Mouse (Mus musculus): ENCODE results near the gene 4921507P07Rik. TPM values are rescaled to one million over a fixed set of nuclear protein-coding genes. Genes with fewer than 3 reads are reported as not detected.
"Not testable (repeated sequence)": the region's sequence is repeated elsewhere in the genome, so short reads cannot be mapped to it uniquely, and the experiment has no call there.

Gene 4921507P07Rik
- total RNA-seq (2021): under 1 TPM; 0.31 to 0.69 TPM
- long read RNA-seq, experiment 1, partial matches to known transcripts: 0 of 1 reads
- long read RNA-seq, experiment 1, other reads (novel, unspliced or antisense): 1 of 1 reads
- long read RNA-seq, experiment 2, partial matches to known transcripts: 0 of 2 reads
- long read RNA-seq, experiment 2, other reads (novel, unspliced or antisense): 0 of 2 reads

DNA sequence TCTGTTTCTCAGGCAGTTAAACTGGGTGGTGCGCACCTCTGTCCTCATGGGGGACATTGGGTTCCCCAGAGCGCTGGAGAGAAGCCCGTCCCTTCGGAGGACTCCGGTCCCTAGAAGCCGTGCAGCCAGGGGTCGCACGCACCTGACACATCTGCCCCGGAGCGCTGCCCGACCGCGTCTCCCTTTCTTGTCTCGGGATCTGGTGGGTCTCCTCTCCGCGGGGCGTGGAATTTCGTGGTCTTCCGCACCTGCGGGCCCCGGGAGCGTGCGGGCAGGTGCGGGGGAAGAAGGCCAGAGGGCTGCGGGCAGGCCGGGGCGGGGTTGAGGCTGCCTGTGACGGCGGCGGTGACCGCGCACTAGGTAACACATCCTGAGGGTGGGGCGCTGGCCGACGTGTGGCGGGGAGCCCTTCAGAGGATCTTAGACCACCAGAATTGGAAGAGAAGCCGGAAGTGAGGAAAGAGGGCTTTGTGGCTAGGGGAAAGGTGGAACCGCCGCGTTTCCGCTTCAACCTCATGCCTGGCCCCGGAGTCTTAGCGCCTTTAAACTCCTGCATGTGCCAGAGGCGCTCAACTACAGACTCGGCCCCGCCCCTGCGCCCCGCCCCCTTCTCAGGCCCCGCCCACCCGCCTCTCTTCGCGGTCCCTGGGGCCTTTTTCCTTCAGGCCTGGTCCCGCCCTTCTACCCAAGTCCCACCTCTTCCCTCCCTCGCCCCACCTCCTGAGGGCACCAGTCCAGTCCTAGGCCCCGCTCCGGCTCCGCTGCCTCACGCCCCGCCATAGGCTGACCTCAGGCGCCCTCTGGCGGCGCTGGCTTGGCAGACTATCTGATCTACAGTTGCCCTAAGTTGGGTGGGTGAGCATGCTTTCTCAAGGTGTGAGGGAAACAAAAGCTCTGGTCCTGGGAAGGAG is at the start of gene 4921507P07Rik:
TSS of gene 4921507P07Rik (minus strand) at position 332 of the 911 bp plus-strand sequence.
- H3K27ac ChIP-seq: peak within 1 kb of the TSS; percentile 87

DNA sequence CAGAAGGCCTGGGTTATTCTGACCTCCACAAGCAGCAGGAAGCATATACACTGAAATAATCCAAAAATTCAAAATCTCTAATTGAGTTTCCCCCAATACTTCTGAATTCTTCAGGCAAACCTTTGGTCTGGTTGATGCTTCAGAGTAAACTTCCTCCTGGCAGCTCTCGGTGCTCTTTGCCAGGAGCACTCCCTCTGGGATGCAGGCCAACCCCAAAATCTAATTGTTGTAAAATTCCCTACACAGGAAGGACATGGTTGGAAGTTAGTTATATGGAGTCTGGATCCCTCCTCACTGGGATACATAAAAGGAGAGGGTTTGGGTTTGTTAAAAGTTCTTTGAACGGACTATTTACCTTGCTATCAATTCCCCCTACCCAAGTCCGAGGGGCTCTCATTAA is 48.3 kb upstream of the 4921507P07Rik start:
- no peak overlapping the region for H3K4me3 ChIP-seq
- DNase-seq: no peak
- intact Hi-C loops (cut with DNase I): no loop called here
- no peak for TF ChIP-seq CTCF (IDR thresholded peaks at IDR 0.05)
- no peak overlapping the region for H3K27ac ChIP-seq

More for the DNA sequence above, at the start of gene 4921507P07Rik:
- peak; percentile 98 for DNase-seq
- peak; percentile 79 for TF ChIP-seq CTCF (IDR thresholded peaks at IDR 0.05)
- intact Hi-C loops (cut with DNase I): no loop called here
- H3K4me3 ChIP-seq: peak within 1 kb of the TSS; percentile 84

DNA sequence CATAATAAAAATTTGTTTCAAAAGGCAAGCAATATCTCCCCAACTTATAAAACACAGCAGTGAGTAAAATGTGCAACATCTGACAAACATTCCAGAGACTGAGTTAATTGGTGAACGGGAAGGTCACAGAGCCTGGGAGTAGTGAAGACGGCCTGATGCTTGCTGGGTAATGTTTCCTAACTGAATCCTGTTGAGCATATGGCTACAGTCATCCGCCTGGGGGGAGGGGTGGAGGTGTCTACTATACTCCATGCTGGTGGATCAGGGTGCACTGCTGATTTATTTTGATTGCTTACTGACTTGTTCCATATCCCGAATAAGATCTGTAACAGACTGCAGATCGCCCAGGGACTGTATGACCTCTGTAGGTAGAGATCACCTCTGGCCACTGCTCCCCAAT is 45.5 kb upstream of the 4921507P07Rik start:
- intact Hi-C loops (cut with DNase I): no loop called here
- Histone ChIP-seq H3K4me3 (no peak overlapping the region), H3K27ac (no peak overlapping the region)
- DNase-seq: no peak
- no peak for TF ChIP-seq CTCF (IDR thresholded peaks at IDR 0.05)

- intact Hi-C loops (cut with DNase I): no loop called here
- H3K27ac ChIP-seq: no peak overlapping the region
- peak; percentile 58 for TF ChIP-seq CTCF (IDR thresholded peaks at IDR 0.05)
- no peak for DNase-seq
- H3K4me3 ChIP-seq: no peak overlapping the region
Observed at GRCm38 (mm10) chr6:50640377-50640776, 43.9 kb upstream of the 4921507P07Rik start.

GRCm38 (mm10) chr6:50639656-50640055 is 43.2 kb upstream of the 4921507P07Rik start:
- H3K27ac ChIP-seq: no peak overlapping the region
- peak; percentile 34 for DNase-seq
- intact Hi-C loops (cut with DNase I): no loop called here
- no peak overlapping the region for H3K4me3 ChIP-seq
- TF ChIP-seq CTCF (IDR thresholded peaks at IDR 0.05): no peak

GRCm38 (mm10) chr6:50626170-50626569 is 29.7 kb upstream of the 4921507P07Rik start:
- DNase-seq; intact Hi-C loops (cut with DNase I); H3K4me3 ChIP-seq; H3K27ac ChIP-seq: not testable (repeated sequence)
- peak; percentile 34 for TF ChIP-seq CTCF (IDR thresholded peaks at IDR 0.05)

DNA sequence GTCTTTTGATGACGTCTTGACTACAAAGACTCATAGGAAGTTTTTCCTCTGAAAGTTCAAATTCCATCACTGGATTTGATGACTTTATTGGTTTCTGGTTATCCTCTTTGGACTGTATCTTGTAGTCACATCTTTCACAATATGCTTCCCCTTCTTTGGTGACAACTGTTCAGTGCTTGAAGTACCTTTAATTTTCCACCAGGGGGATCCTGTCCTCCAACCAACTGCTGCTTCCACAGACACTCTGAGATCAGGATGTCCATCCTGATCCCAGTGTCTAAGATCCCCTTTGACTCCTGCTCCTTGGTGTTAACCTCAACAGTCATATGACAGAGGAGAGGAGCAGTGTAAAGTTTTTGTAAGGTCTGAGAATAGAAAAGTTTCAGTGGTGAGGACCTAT is 21.8 kb upstream of the 4921507P07Rik start:
- H3K4me3 ChIP-seq; H3K27ac ChIP-seq; DNase-seq; intact Hi-C loops (cut with DNase I): not testable (repeated sequence)
- peak; percentile 21; the same call in 1 of the 2 replicates for TF ChIP-seq CTCF (IDR thresholded peaks at IDR 0.05)

DNA sequence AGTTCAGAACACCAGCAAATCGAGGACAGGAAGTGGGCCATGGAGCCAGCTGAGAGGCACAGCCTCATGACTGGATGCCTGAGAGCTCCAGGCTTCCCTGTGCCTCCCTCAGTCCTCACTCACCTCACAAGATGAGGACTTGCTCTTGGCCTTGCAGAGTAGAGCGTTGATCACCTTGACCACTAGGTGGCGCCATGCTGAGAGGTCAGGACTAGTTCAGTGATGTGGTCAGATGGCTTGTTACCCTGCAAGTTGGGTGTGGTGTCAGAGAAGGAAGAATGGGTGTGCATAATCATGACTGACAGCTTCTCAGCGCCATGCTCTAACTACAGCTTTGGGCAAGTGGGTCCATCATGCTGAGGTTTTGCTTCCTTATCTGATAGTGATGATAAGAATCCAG is 5.2 kb upstream of the 4921507P07Rik start:
- peak; percentile 58 for TF ChIP-seq CTCF (IDR thresholded peaks at IDR 0.05)
- intact Hi-C loops (cut with DNase I): no loop called here
- Histone ChIP-seq H3K27ac (no peak overlapping the region), H3K4me3 (no peak overlapping the region)
- DNase-seq: peak; percentile 29

DNA sequence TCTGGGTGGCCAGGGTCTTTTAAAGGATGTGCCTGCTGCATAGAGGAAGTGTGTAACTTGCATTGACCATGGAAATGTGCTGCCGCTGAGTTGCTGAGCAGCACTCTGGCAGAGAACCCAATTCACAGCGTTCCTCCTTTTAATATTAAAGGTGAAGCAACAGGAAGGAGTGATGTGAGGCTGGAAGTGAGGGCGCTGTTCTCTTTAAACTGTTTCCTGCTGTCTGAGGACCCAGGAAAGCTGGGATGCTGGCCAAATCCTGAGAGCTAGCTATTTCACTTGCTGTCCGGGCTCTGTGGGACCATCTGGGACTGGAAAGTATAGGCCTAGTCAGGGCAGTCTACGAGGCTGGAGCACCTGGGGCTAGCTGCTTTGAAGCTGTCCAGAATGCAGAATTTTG is 2.1 kb upstream of the 4921507P07Rik start:
- intact Hi-C loops (cut with DNase I): no loop called here
- DNase-seq: peak; percentile 38
- Histone ChIP-seq H3K4me3 (no peak overlapping the region), H3K27ac (no peak overlapping the region)
- no peak for TF ChIP-seq CTCF (IDR thresholded peaks at IDR 0.05)

DNA sequence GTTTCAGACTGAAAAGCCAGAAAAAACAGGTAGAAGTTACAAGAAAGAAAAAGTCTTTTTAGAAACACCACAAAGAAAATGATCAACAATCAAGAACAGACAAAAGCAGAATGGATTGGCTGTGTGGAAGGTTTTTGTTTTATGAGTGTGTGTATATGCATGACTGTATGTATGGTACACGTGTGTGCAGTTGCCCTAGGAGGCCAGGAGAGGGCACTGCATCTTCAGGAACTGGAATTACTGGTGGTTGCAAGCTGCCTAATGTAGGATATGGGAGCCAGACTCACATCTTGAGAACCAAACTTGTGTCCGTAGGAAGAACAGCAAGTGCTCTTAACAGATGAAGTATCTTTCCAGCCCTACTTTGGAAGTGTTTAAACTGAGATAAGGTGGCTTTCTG is 2.1 kb downstream of the 4921507P07Rik start:
- Histone ChIP-seq H3K4me3 (no peak overlapping the region), H3K27ac (no peak overlapping the region)
- DNase-seq: no peak
- intact Hi-C loops (cut with DNase I): no loop called here
- no peak for TF ChIP-seq CTCF (IDR thresholded peaks at IDR 0.05)

DNA sequence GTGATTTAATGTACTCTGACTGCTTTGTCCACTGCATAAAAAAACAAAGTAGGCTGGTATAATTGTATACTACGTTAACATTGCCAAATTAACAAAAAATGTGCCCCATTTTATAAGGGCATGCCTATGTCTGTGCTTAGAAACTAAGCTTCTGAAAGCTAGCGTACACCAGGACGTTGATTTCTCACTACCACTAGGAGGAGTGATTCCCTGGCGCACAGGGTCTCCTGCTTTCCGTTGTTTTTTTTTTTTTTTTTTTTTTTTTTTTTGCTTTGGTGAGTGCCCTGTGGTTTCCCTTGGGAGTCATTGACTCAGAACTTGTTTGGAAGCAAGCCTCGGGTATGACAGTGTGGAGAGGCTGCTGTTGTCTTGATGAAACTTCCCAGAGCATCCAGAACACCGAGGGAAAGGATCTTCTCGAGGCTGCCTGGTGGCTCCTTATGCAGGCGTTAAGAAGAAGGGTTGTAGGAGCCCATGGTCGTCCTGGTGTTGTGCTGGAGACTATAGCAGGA is 3.0 kb downstream of the 4921507P07Rik start:
- Histone ChIP-seq H3K4me3 (no peak overlapping the region), H3K27ac (no peak overlapping the region)
- TF ChIP-seq CTCF (IDR thresholded peaks at IDR 0.05): peak; percentile 26
- DNase-seq: no peak
- intact Hi-C loops (cut with DNase I): no loop called here

- no peak overlapping the region for H3K4me3 ChIP-seq
- TF ChIP-seq CTCF (IDR thresholded peaks at IDR 0.05): no peak
- no peak for DNase-seq
- no peak overlapping the region for H3K27ac ChIP-seq
- intact Hi-C loops (cut with DNase I): no loop called here
Observed at GRCm38 (mm10) chr6:50590234-50590633, 6.2 kb downstream of the 4921507P07Rik start.

GRCm38 (mm10) chr6:50588251-50588650 is 8.2 kb downstream of the 4921507P07Rik start:
- Histone ChIP-seq H3K4me3 (no peak overlapping the region), H3K27ac (no peak overlapping the region)
- intact Hi-C loops (cut with DNase I): no loop called here
- peak; percentile 95 for TF ChIP-seq CTCF (IDR thresholded peaks at IDR 0.05)
- DNase-seq: no peak
